Mouse (Mus musculus) heart, postnatal 14 days (tissue): ENCODE measurements at regions not wholly inside any gene's neighbourhood (a gene's known extent, or its start where the extent isn't known, plus 50 kb on each side); places are given as distances from the start of the nearest gene placed in this dataset.

Source experiments
- DNase-seq, 2 experiments: peaks; one replicate each; pipeline ENCODE4 v3.0.0; 2021 to 2022
- intact Hi-C: fragments of 180-260 bp; cut with DNase I; formaldehyde crosslinking; loops from one replicate; pipeline ENCODE4 v1.15.1; 2025

GRCm38 (mm10) chr5:44876946-44877345, 77.5 kb upstream of the Ldb2 start:
- DNase-seq = peak; percentile 37 to 51

DNA sequence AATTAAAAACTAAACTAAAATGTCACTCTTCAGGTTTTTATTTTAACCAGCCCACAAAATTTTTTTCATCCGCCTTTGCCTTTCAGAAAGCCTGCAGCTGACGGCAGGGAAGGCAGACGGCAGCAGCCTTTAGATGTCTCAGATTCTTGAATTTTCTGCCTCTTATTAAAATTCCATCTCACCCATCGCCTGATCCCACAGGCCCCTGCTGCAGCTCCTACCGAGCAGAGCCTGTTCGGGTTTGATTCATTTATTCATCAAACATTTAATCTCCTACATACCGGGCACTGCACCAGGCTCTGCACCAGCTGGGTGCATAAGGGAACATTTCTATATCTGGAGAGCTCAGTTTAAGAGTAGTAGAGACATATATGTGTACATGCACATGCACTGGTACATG, 72.8 kb upstream of the Ldb2 start:
- no peak for DNase-seq
- intact Hi-C loops = no loop called here

More at GRCm38 (mm10) chr5:44876946-44877345, 77.5 kb upstream of the Ldb2 start:
- intact Hi-C loops = no loop called here

GRCm38 (mm10) chr5:44863887-44864286, 64.4 kb upstream of the Ldb2 start:
- intact Hi-C loops = no loop called here

DNA sequence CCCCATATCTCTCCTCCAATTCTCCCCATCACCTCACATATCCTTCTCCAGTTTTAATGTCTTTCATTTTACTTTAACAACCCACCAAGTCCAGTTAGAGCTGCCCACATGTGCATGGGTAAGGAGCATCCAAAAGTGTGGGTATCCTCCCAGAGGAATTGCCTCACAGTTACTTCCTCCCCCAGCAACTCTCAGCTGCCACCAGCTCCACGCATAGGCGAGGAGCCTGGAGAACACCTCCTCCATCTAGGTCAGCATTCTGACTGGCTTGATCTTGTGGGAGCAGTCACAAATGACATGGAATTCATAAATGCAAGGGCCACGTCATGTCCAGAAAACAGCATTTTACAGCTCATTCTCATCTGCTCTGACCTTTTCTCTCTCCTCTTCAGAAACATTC, 63.9 kb upstream of the Ldb2 start:
- no peak for DNase-seq
- intact Hi-C loops = no loop called here

More at GRCm38 (mm10) chr5:44863887-44864286, 64.4 kb upstream of the Ldb2 start:
- DNase-seq = no peak

DNA sequence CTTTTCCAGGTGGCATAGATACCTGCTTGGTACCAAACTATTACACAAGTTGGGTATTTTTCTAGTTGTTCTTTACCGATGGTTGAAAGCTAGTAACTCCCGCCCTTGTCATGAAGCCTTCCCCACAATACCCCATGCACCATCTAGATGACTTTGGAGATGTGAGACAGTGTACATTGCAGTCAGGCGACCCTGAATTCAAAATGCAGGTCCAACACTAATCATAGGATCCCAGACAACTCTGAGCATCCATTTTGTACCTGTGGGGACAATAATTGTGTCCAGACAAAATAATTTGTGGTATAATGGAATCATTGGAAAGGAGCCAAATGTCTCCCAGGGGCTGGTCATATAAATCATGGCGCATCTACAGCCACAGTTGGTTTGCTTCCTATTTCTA, 54.7 kb upstream of the Ldb2 start:
- DNase-seq = no peak
- intact Hi-C loops = no loop called here
